Mouse (Mus musculus) left cerebral cortex, adult 8-10 months (tissue): ENCODE results near the gene H2-Q10. TPM values are rescaled to one million over a fixed set of nuclear protein-coding genes. Genes with fewer than 3 reads are reported as not detected.
A peak's percentile ranks its signal among the peaks of the same experiment; 100 is the strongest.

ENCODE experiments used
- DNase-seq, 2 experiments: peaks; one replicate each; pipeline ENCODE4 v3.0.0; 2022; ENCODE audit warnings: low spot score in 2 of 2
- total RNA-seq, 4 experiments: library from RNA; stranded (reverse); gene quantifications; 2 replicates each; pipeline ENCODE4 v1.2.4; 2022

The H2-Q10 gene
- total RNA-seq, 4 experiments from 2014 or later, result 0.26 to 0.72 (median 0.38) TPM

DNA sequence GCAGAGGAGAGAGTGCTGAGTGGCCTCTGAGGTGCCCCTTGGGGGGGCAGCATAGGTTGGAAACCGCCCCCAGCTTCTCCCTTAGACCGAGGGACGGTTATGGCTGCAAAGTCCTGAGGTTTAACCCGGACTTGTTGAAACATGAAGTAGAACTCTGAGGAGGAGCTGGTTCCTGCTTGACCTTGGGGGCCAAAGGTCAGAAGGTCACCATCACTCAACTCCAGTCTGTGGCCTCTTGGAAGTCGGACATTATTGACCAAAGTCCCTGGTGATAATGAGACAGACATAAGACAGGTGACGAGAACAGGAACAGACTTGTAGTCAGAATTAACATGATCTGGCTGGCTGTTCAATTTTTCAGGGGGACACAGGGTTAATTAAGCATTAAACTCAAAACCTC lies 44.9 kb downstream of the H2-Q10 start:
- DNase-seq, result no peak

GRCm38 (mm10) chr17:35515911-35516640 lies 46.2 kb downstream of the H2-Q10 start:
- DNase-seq, result peak in 1 of 2 experiments; percentile 18

DNA sequence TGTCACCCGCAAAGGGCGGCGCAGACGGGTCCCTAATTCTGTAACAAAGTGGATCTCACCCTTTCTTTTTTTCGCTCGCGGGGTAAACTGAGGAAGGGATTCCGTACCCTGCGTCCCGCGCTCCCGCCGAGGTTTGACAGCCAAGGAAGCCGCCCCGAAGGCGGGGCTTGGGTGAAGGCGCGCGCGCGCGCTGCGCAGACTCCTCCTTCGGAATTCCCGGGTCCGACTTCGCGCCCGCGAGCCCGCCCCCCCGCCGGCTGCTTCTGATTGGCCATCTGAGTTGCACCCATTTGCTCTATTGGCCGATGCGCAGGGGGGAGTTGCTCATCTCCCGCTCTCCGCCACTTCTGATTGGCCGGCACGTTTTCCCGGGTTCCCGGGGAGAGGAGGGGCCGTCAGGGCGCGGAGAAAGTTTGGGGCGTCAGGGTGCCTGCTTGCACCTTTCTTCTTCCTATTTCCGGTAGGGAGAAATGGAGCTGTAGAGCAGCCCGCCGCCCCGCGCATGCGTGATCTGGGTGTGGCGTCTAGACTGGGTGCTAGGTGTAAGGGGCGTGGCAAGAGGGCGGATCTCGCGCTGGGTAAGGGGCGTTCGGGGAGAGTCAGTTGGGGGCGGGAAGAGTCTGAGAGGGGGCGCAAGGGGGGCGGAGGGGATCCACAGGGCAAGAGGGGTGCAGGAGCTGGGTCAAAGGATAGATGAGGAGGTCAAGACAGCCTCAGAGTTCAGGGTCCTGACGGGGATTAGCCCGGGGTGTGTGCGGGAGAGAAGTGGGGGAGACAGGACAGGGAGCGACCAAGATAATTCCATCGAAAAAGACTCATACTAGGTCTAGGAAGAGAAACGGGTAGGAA lies 47.0 kb downstream of the H2-Q10 start, which contains the start of the genes Tcf19 and Cchcr1:
TSS of gene Tcf19 (minus strand) at position 173 of the 849 bp plus-strand sequence.
TSS of gene Cchcr1 (plus strand) at position 449 of the 849 bp plus-strand sequence.
- DNase-seq, result peak; percentile 81 to 95

DNA sequence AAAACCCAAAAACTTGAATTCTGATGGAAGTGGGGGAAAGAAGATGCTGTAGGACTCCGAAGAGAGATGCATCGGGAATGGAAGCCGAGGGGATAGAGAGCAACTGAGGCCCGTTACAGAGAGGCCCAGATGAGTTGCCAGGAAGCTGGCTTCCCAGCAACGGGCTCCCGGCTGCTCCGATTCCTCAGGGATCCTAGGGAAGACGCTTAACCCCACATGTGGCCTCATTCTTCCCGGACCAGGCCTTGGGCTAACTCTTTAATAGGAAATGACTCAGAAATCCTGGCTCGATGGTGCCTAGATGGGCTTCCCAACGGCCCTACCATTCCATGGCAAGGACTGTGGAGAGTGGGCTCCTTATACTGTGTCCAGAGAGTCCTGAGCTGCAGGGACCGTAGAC lies 47.6 kb downstream of the H2-Q10 start:
- DNase-seq, result no peak

Other genes with a start within 250 kb of the H2-Q10 start
- not detected for gene Gm16181, start 249.3 kb upstream of the H2-Q10 start, total RNA-seq
- gene Atp6v1g2, start 236.4 kb upstream of the H2-Q10 start, total RNA-seq, result 100 to 1,000 TPM; 552 to 589 (median 575) TPM
- gene Nfkbil1, start 234.3 kb upstream of the H2-Q10 start, total RNA-seq, result 10 to 100 TPM; 14.1 to 18.8 (median 17.1) TPM
- 100 to 1,000 TPM; 175 to 212 (median 200) TPM for gene Ddx39b, start 228.3 kb upstream of the H2-Q10 start, total RNA-seq
- gene H2-D1, start 207.4 kb upstream of the H2-Q10 start, total RNA-seq, result 10 to 100 TPM; 29.5 to 72.8 (median 47.5) TPM
- 1 to 10 TPM in 3 of 4 experiments, under 1 TPM in 1; 0.67 to 2.3 (median 1.4) TPM for gene H2-Q1, start 149.7 kb upstream of the H2-Q10 start, total RNA-seq
- 1 to 10 TPM in 2 of 4 experiments, under 1 TPM in 2; 0.34 to 1.3 (median 0.94) TPM for gene H2-Q2, start 127.8 kb upstream of the H2-Q10 start, total RNA-seq
- 1 to 10 TPM; 2.5 to 7.0 (median 4.7) TPM for gene H2-Q4, start 90.5 kb upstream of the H2-Q10 start, total RNA-seq
- gene H2-Q6, start 45.2 kb upstream of the H2-Q10 start, total RNA-seq, result 1 to 10 TPM in 1 of 4 experiments, under 1 TPM in 3; 0.38 to 1.5 (median 0.86) TPM
- 1 to 10 TPM in 2 of 4 experiments, under 1 TPM in 2; 0.59 to 2.3 (median 1.1) TPM for gene H2-Q7, start 30.9 kb upstream of the H2-Q10 start, total RNA-seq
- under 1 TPM in 1 of 4 experiments, not detected in 3; 0.27 TPM for gene Pou5f1, start 35.9 kb downstream of the H2-Q10 start, total RNA-seq
- 10 to 100 TPM in 3 of 4 experiments, 1 to 10 TPM in 1; 10.0 to 16.0 (median 13.3) TPM for gene Tcf19, start 46.7 kb downstream of the H2-Q10 start, total RNA-seq
- 10 to 100 TPM; 12.0 to 18.7 (median 13.8) TPM for gene Cchcr1, start 47.0 kb downstream of the H2-Q10 start, total RNA-seq
- gene Psors1c2, start 63.1 kb downstream of the H2-Q10 start, total RNA-seq, result under 1 TPM in 1 of 4 experiments, not detected in 3; 0.41 TPM
- gene Cdsn, start 82.0 kb downstream of the H2-Q10 start, total RNA-seq, result 1 to 10 TPM in 3 of 4 experiments, under 1 TPM in 1; 1.00 to 1.6 (median 1.2) TPM
- gene 2300002M23Rik, start 97.4 kb downstream of the H2-Q10 start, total RNA-seq, result not detected
- not detected for gene Sfta2, start 131.5 kb downstream of the H2-Q10 start, total RNA-seq
- gene Gm9573, start 156.5 kb downstream of the H2-Q10 start, total RNA-seq, result under 1 TPM in 1 of 4 experiments, not detected in 3; 0.07 TPM
- gene Mucl3, start 173.6 kb downstream of the H2-Q10 start, total RNA-seq, result not detected
- 10 to 100 TPM; 28.3 to 41.6 (median 38.0) TPM for gene Vars2, start 197.5 kb downstream of the H2-Q10 start, total RNA-seq
- gene Gtf2h4, start 203.7 kb downstream of the H2-Q10 start, total RNA-seq, result 10 to 100 TPM; 27.6 to 36.9 (median 31.2) TPM
- gene Ddr1, start 234.5 kb downstream of the H2-Q10 start, total RNA-seq, result 10 to 100 TPM; 62.0 to 76.7 (median 65.9) TPM